Mouse (Mus musculus) heart, postnatal 36 days (tissue): Measurements from ENCODE around the gene Jmjd8. TPM values are rescaled to one million over a fixed set of nuclear protein-coding genes. Genes with fewer than 3 reads are reported as not detected.
"Not testable (repeated sequence)": the region's sequence is repeated elsewhere in the genome, so short reads cannot be mapped to it uniquely, and the experiment has no call there.

ENCODE experiments used
- DNase-seq, 2 experiments: peaks; one replicate each; pipeline ENCODE4 v3.0.0; 2021 to 2022
- intact Hi-C: fragments of 180-260 bp; cut with DNase I; formaldehyde crosslinking; loops from one replicate; pipeline ENCODE4 v1.15.1; 2025
- total RNA-seq, 2 experiments: library from RNA; stranded (reverse); gene quantifications; 2 replicates each; pipeline ENCODE4 v1.2.3; 2021

Jmjd8 gene
- total RNA-seq, 2 experiments from 2014 or later: 30.8 to 35.3 TPM

- DNase-seq, intact Hi-C loops: not testable (repeated sequence)
These were observed 21.2 kb upstream of the Jmjd8 start for GRCm38 (mm10) chr17:25807452-25807851.

GRCm38 (mm10) chr17:25808028-25808427 lies 20.6 kb upstream of the Jmjd8 start:
- intact Hi-C loops: no loop called here
- DNase-seq: no peak

- peak; percentile 55 to 64 for DNase-seq
- intact Hi-C loops: no loop called here
These were observed 19.7 kb upstream of the Jmjd8 start, which contains the start of gene Fbxl16 for GRCm38 (mm10) chr17:25808789-25809605. Gene Fbxl16 (plus strand): TSS chr17:25809085.

- DNase-seq: no peak
- intact Hi-C loops: no loop called here
These were observed 18.9 kb upstream of the Jmjd8 start for GRCm38 (mm10) chr17:25809606-25810340.

GRCm38 (mm10) chr17:25810890-25811289 lies 17.8 kb upstream of the Jmjd8 start:
- intact Hi-C loops: no loop called here
- DNase-seq: no peak

GRCm38 (mm10) chr17:25813471-25813870 lies 15.2 kb upstream of the Jmjd8 start:
- intact Hi-C loops: no loop called here
- DNase-seq: peak; percentile 78 to 88

GRCm38 (mm10) chr17:25817662-25818061 lies 11.0 kb upstream of the Jmjd8 start:
- DNase-seq: no peak
- intact Hi-C loops: no loop called here

GRCm38 (mm10) chr17:25818851-25819780 lies 9.6 kb upstream of the Jmjd8 start:
- intact Hi-C loops: no loop called here
- DNase-seq: no peak

GRCm38 (mm10) chr17:25823452-25823851 lies 5.2 kb upstream of the Jmjd8 start, which contains the start of gene Wdr24:
Gene Wdr24 (plus strand): TSS chr17:25823627.
- intact Hi-C loops: no loop called here
- DNase-seq: peak; percentile 72 to 83

GRCm38 (mm10) chr17:25824362-25825142 lies 4.1 kb upstream of the Jmjd8 start:
- peak in 1 of 2 experiments; percentile 1 for DNase-seq
- intact Hi-C loops: no loop called here

- no peak for DNase-seq
- intact Hi-C loops: no loop called here
These were observed 3.4 kb upstream of the Jmjd8 start for GRCm38 (mm10) chr17:25825311-25825710.

GRCm38 (mm10) chr17:25825984-25826570 lies 2.6 kb upstream of the Jmjd8 start:
- intact Hi-C loops: no loop called here
- DNase-seq: no peak

- DNase-seq: no peak
These were observed 1.7 kb upstream of the Jmjd8 start for GRCm38 (mm10) chr17:25827011-25827410.

GRCm38 (mm10) chr17:25827546-25828222 lies 983 bp upstream of the Jmjd8 start:
- intact Hi-C loops: no loop called here
- DNase-seq: no peak

More at GRCm38 (mm10) chr17:25827011-25827410, 1.7 kb upstream of the Jmjd8 start:
- intact Hi-C loops: no loop called here

- DNase-seq: no peak
- intact Hi-C loops: no loop called here
These were observed 458 bp upstream of the Jmjd8 start for GRCm38 (mm10) chr17:25828223-25828594.

GRCm38 (mm10) chr17:25829558-25830017 lies 921 bp downstream of the Jmjd8 start:
- intact Hi-C loops: no loop called here
- no peak for DNase-seq

- no peak for DNase-seq
- intact Hi-C loops: no loop called here
These were observed 1.6 kb downstream of the Jmjd8 start for GRCm38 (mm10) chr17:25830200-25830753.

GRCm38 (mm10) chr17:25830806-25831431 lies 2.3 kb downstream of the Jmjd8 start:
- no peak for DNase-seq
- intact Hi-C loops: no loop called here
